ENCODE assay signal across 12 mouse cellular contexts in genomic region chr11:88627327-88627726, GRCm38 (mm10).
A peak's percentile ranks its signal among the peaks of the same experiment; 100 is the strongest.
DNase-seq lines count a peak whose midpoint lies in the region; ATAC-seq lines count a peak whose summit lies in the region.
"Had no signal": no experiment of that assay in that cellular context is flagged by ENCODE, and none has a peak within 500 bp of the region (broad histone marks: within the 10 kb centered on the region; RNA-seq: fewer than 3 reads in every experiment).

No protein-coding gene starts in this region.

- H3K27ac ChIP-seq in heart, embryonic 12.5 days (ENCODE audit: poor library complexity, severe bottlenecking): peak overlapping the region; percentile 42; the same call in 1 of the 2 replicates
- peak overlapping the region; percentile 49 for H3K27ac ChIP-seq in midbrain, embryonic 12.5 days (replicated peaks)
- no peak overlapping the region; the same call in 1 of the 2 replicates for H3K27ac ChIP-seq in midbrain, embryonic 15.5 days
- peak overlapping the region; percentile 22; the same call in 1 of the 2 replicates for H3K27ac ChIP-seq in hindbrain, embryonic 14.5 days
- H3K27ac ChIP-seq: liver, embryonic 15.5 days had no signal

- H3K4me2 ChIP-seq in heart, embryonic 12.5 days: no peak overlapping the region
- no peak overlapping the region for H3K4me2 ChIP-seq in midbrain, embryonic 12.5 days (replicated peaks)
- H3K4me2 ChIP-seq in midbrain, embryonic 15.5 days: no peak overlapping the region
- no peak overlapping the region for H3K4me2 ChIP-seq in hindbrain, embryonic 14.5 days (replicated peaks)
- H3K4me2 ChIP-seq: liver, embryonic 15.5 days had no signal

- DNase-seq in heart, postnatal 25 days (ENCODE audit: low spot score): no peak
- no peak for DNase-seq in hindbrain, embryonic 14.5 days (ENCODE audit: low spot score)
- peak; percentile 72 for DNase-seq in thymus, postnatal 4 days
- DNase-seq in embryo, embryonic 10.5 days (ENCODE audit: low spot score): no peak
- no peak for DNase-seq in lung, adult 18-20 months
- DNase-seq: cerebellum, adult 8-10 months; layer of hippocampus, postnatal 36 days; right cerebral cortex, adult 18-20 months had no signal

- peaks cover 90% of the 10 kb centered on the region for H3K4me1 ChIP-seq in heart, embryonic 12.5 days (replicated peaks)
- H3K4me1 ChIP-seq in midbrain, embryonic 12.5 days: peaks cover 92% of the 10 kb centered on the region
- peaks cover 53% of the 10 kb centered on the region for H3K4me1 ChIP-seq in midbrain, embryonic 15.5 days
- peaks cover 41% of the 10 kb centered on the region for H3K4me1 ChIP-seq in hindbrain, embryonic 14.5 days (replicated peaks; ENCODE audit: control insufficient read depth, insufficient read depth, low read length)

- intact Hi-C loops in heart, postnatal 25 days (cut with DNase I): no loop called here

- H3K27me3 ChIP-seq in heart, embryonic 12.5 days (replicated peaks): no peaks in the 10 kb centered on the region
- no peaks in the 10 kb centered on the region for H3K27me3 ChIP-seq in midbrain, embryonic 12.5 days
- no peaks in the 10 kb centered on the region for H3K27me3 ChIP-seq in midbrain, embryonic 15.5 days (replicated peaks)
- no peaks in the 10 kb centered on the region for H3K27me3 ChIP-seq in hindbrain, embryonic 14.5 days (ENCODE audit: control insufficient read depth, insufficient read depth, low read length)
- H3K27me3 ChIP-seq: liver, embryonic 15.5 days had no signal

- no peak overlapping the region for H3K4me3 ChIP-seq in heart, embryonic 12.5 days
- no peak overlapping the region for H3K4me3 ChIP-seq in midbrain, embryonic 12.5 days
- H3K4me3 ChIP-seq in midbrain, embryonic 15.5 days: no peak overlapping the region
- no peak overlapping the region for H3K4me3 ChIP-seq in hindbrain, embryonic 14.5 days (replicated peaks; ENCODE audit: low read length)
- H3K4me3 ChIP-seq: liver, embryonic 15.5 days had no signal

- no peak for ATAC-seq in heart, embryonic 12.5 days (ENCODE audit: insufficient number of reproducible peaks, low FRiP score)
- ATAC-seq in midbrain, embryonic 12.5 days (ENCODE audit: low FRiP score, low read depth): no peak
- no peak for ATAC-seq in midbrain, embryonic 15.5 days (replicated peaks)
- ATAC-seq in hindbrain, embryonic 14.5 days (ENCODE audit: low FRiP score): no peak

- no peaks in the 10 kb centered on the region for H3K36me3 ChIP-seq in heart, embryonic 12.5 days
- H3K36me3 ChIP-seq in midbrain, embryonic 12.5 days: 0 out of 2 replicates have a peak, but pooled peaks cover under 1% of the 10 kb centered on the region
- H3K36me3 ChIP-seq in midbrain, embryonic 15.5 days (replicated peaks): no peaks in the 10 kb centered on the region
- no peaks in the 10 kb centered on the region for H3K36me3 ChIP-seq in hindbrain, embryonic 14.5 days (replicated peaks; ENCODE audit: control insufficient read depth, insufficient read depth)
- H3K36me3 ChIP-seq: liver, embryonic 15.5 days had no signal

- H3K9me3 ChIP-seq in heart, embryonic 12.5 days (replicated peaks): no peaks in the 10 kb centered on the region
- no peaks in the 10 kb centered on the region for H3K9me3 ChIP-seq in midbrain, embryonic 12.5 days
- no peaks in the 10 kb centered on the region for H3K9me3 ChIP-seq in midbrain, embryonic 15.5 days
- H3K9me3 ChIP-seq in hindbrain, embryonic 14.5 days (ENCODE audit: control insufficient read depth, low read length): no peaks in the 10 kb centered on the region
- H3K9me3 ChIP-seq: liver, embryonic 15.5 days had no signal

- whole genome bisulfite sequencing in heart, embryonic 12.5 days: 42% methylated on average over 7 of the region's 7 CpGs
- WGBS in midbrain, embryonic 12.5 days: 72% methylated on average over 7 of the region's 7 CpGs
- WGBS in midbrain, embryonic 15.5 days: 75% methylated on average over 7 of the region's 7 CpGs
- 66% methylated on average over 7 of the region's 7 CpGs for WGBS in hindbrain, embryonic 14.5 days

- no peak overlapping the region for H3K9ac ChIP-seq in heart, embryonic 12.5 days
- H3K9ac ChIP-seq in midbrain, embryonic 12.5 days (replicated peaks): no peak overlapping the region
- H3K9ac ChIP-seq in midbrain, embryonic 15.5 days: no peak overlapping the region
- no peak overlapping the region for H3K9ac ChIP-seq in hindbrain, embryonic 14.5 days
- H3K9ac ChIP-seq: liver, embryonic 15.5 days had no signal
